Mouse (Mus musculus) heart, embryonic 13.5 days (tissue): ENCODE measurements at regions not wholly inside any gene's neighbourhood (a gene's known extent, or its start where the extent isn't known, plus 50 kb on each side); places are given as distances from the start of the nearest gene placed in this dataset.

Experiments used
- ATAC-seq: fragments of 200-750 bp; cut with Nextera tagmentation; 2 replicates; pipeline ENCODE4 v1.8.0; 2017; ENCODE audit warnings: moderate TSS enrichment; ENCODE audit not compliant: insufficient number of reproducible peaks, low FRiP score, low TSS enrichment; ENCODE audit errors: extremely low read depth
- H3K27ac ChIP-seq: fragments of 300-500 bp; sonication (generic); replicated peaks from 2 replicates; pipeline ENCODE4 v1.5.1; 2015; ENCODE audit warnings: moderate library complexity, mild to moderate bottlenecking, inconsistent platforms
- H3K27me3 ChIP-seq: fragments of 300-500 bp; sonication (generic); replicated peaks from 2 replicates; pipeline ENCODE4 v1.6.1; 2015; ENCODE audit warnings: mild to moderate bottlenecking, inconsistent platforms
- H3K36me3 ChIP-seq: fragments of 300-500 bp; sonication (generic); 2 replicates; pipeline ENCODE4 v1.6.1; 2015; ENCODE audit warnings: mild to moderate bottlenecking, inconsistent platforms
- H3K4me1 ChIP-seq: fragments of 300-500 bp; sonication (generic); 2 replicates; pipeline ENCODE4 v1.6.1; 2015; ENCODE audit warnings: inconsistent platforms
- H3K4me2 ChIP-seq: fragments of 300-500 bp; sonication (generic); 2 replicates; pipeline ENCODE4 v1.6.1; 2015; ENCODE audit warnings: inconsistent platforms, mild to moderate bottlenecking, moderate library complexity
- H3K4me3 ChIP-seq: fragments of 300-500 bp; sonication (generic); 2 replicates; pipeline ENCODE4 v1.5.1; 2015; ENCODE audit warnings: moderate library complexity, mild to moderate bottlenecking, inconsistent platforms
- H3K9ac ChIP-seq: fragments of 300-500 bp; sonication (generic); 2 replicates; pipeline ENCODE4 v1.6.1; 2015; ENCODE audit warnings: inconsistent platforms, mild to moderate bottlenecking, moderate library complexity
- H3K9me3 ChIP-seq: fragments of 300-500 bp; sonication (generic); 2 replicates; pipeline ENCODE4 v1.6.1; 2016; ENCODE audit warnings: inconsistent platforms
- WGBS: fragments of 180-500 bp; shearing (Covaris S2); methylation state at CpG from one replicate; pipeline ENCODE4 v1.1.7; 2015; ENCODE audit warnings: mixed read lengths; 5-methylcytosine and 5-hydroxymethylcytosine counted together

DNA sequence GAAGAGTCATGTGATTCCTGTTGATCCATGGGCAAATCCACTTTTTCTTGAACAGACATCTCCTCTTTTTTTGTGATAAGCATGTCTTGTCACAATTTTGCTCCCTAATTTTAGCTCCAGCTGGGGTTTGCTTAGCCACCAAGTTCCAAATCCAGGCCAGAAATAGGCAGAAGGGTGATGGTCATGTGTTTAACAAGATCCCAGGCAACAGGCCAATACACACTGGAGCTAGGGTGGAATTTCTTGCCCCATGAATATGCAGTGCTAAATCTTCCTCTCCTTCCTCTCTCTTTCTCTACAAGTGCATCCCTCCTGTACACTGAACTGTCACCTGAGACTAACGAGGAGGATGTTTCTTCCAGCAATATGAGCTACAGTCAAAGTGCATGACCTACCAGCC, 58.6 kb upstream of the Vgll2 start:
- Histone ChIP-seq H3K27ac (no peak overlapping the region), H3K9ac (no peak overlapping the region), H3K4me3 (no peak overlapping the region), H3K4me2 (no peak overlapping the region), H3K9me3 (no peaks in the 10 kb centered on the region), H3K36me3 (no peaks in the 10 kb centered on the region), H3K4me1 (peaks cover 8% of the 10 kb centered on the region; the same call in 1 of the 2 replicates), H3K27me3 (no peaks in the 10 kb centered on the region)
- ATAC-seq, result no peak
- WGBS, result 84% methylated on average over 1 of the region's 1 CpGs

DNA sequence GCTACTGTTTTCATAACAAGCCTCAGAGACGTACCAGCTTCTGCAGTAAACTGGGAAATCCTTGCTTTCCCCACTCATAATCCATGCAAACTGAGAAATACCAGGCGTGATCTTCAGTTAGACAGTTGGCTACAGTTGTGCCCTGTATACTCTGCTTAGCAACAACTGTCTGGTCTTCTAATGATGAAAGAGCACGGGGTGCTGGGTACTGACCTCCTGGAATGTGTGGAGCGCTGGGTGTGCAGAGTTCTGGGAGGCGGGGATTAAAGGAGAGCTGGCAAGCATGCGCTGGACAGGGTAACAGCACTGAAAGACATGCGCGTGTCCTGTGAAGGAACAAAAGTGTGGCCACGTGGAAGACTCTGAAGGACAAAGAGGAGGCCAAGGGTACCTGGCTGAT, 52.2 kb upstream of the Vgll2 start:
- H3K4me2 ChIP-seq, result no peak overlapping the region
- no peak for ATAC-seq
- 43% methylated on average over 9 of the region's 9 CpGs for WGBS

More for the DNA sequence above, 52.2 kb upstream of the Vgll2 start:
- Histone ChIP-seq H3K9me3 (no peaks in the 10 kb centered on the region), H3K27me3 (no peaks in the 10 kb centered on the region), H3K27ac (no peak overlapping the region), H3K9ac (no peak overlapping the region), H3K4me3 (no peak overlapping the region), H3K4me1 (no peaks in the 10 kb centered on the region), H3K36me3 (no peaks in the 10 kb centered on the region)
